9 mouse cellular contexts compared by ENCODE assay signal in the genomic region with DNA sequence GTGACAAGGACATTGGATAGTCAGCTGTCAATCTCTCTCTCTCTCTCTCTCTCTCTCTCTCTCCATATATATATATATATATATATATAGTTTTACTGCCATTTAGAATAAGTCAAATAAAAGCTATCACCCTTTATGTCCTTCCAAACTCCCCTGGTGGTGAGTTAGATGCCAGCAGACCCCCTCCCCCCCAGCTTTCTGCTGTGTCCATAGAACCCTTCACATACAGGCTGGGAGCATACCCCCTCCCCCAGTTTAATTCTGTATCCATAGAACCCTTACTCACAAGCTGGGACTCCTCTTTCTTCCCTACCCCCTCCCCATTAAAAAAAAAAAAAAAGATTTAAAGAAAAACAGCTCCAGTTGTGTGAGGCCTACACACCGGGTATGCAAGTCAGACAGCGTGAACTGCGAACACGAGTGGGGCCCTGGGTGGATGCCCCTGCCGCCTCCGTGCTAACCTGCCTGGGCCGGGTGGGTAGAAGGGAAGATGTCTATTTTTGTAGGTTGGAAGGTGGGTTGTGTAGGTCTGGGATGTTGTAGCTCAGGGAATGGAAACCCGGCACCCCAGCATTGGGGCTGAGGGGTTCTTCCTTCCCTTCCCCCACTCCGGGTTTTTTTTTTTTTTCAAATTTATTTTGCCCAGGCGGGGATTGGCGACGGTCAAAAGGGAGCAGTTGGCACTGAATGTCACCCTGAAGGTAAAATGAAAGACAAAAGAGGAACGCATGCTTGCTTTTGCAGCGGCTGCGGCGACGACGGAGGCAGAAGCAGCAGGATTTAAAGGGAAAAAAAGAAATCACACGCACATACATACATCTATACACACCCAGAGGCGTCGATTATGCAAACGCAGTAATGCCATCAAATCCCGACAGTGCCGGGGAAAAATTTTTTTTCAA. TPM values are rescaled to one million over a fixed set of nuclear protein-coding genes. Genes with fewer than 3 reads are reported as not detected.
A peak's percentile ranks its signal among the peaks of the same experiment; 100 is the strongest.
DNase-seq lines count a peak whose midpoint lies in the region; ATAC-seq and TF ChIP-seq lines count a peak whose summit lies in the region.
"Had no signal": no experiment of that assay in that cellular context is flagged by ENCODE, and none has a peak within 500 bp of the region (broad histone marks: within the 10 kb centered on the region; RNA-seq: fewer than 3 reads in every experiment).

No protein-coding gene starts in this region.

- no peaks in the 10 kb centered on the region for H3K9me3 ChIP-seq in kidney, postnatal 0 days (replicated peaks; ENCODE audit: low read length)
- H3K9me3 ChIP-seq in liver, embryonic 12.5 days (replicated peaks), result no peaks in the 10 kb centered on the region
- no peaks in the 10 kb centered on the region for H3K9me3 ChIP-seq in stomach, embryonic 16.5 days (replicated peaks; ENCODE audit: control insufficient read depth, low read length)

- peak; percentile 30; the same call in 1 of the 2 replicates for ATAC-seq in kidney, postnatal 0 days (replicated peaks; ENCODE audit: low FRiP score, low read depth)
- ATAC-seq in liver, embryonic 12.5 days, result no peak
- ATAC-seq in stomach, embryonic 16.5 days (ENCODE audit: insufficient read depth, low FRiP score), result no peak

- intact Hi-C loops in heart, postnatal 10 days (cut with DNase I), result no loop called here

- H3K27me3 ChIP-seq in kidney, postnatal 0 days (ENCODE audit: insufficient read depth, low read length), result no peaks in the 10 kb centered on the region
- H3K27me3 ChIP-seq in liver, embryonic 12.5 days (replicated peaks), result peaks cover 43% of the 10 kb centered on the region
- H3K27me3 ChIP-seq in stomach, embryonic 16.5 days (ENCODE audit: control insufficient read depth, insufficient read depth, low read length), result no peaks in the 10 kb centered on the region

- peaks cover 8% of the 10 kb centered on the region for H3K4me1 ChIP-seq in kidney, postnatal 0 days (replicated peaks; ENCODE audit: insufficient read depth, low read length)
- H3K4me1 ChIP-seq in liver, embryonic 12.5 days, result peaks cover 11% of the 10 kb centered on the region
- H3K4me1 ChIP-seq in stomach, embryonic 16.5 days (ENCODE audit: control insufficient read depth, insufficient read depth, low read length), result peaks cover 8% of the 10 kb centered on the region

- H3K9ac ChIP-seq in kidney, postnatal 0 days (ENCODE audit: low read depth, low read length), result peak overlapping the region; percentile 82; the same call in 1 of the 2 replicates
- H3K9ac ChIP-seq in liver, embryonic 12.5 days, result no peak overlapping the region
- peak overlapping the region; percentile 69 for H3K9ac ChIP-seq in stomach, embryonic 16.5 days (ENCODE audit: low read length)

- WGBS in kidney, postnatal 0 days, result 14% methylated on average over 24 of the region's 24 CpGs
- WGBS in liver, embryonic 12.5 days (ENCODE audit: insufficient replicate concordance), result 15% methylated on average over 24 of the region's 24 CpGs
- WGBS in stomach, embryonic 16.5 days, result 13% methylated on average over 24 of the region's 24 CpGs

- TF ChIP-seq CTCF in kidney, postnatal 0 days (IDR thresholded peaks at IDR 0.05; ENCODE audit: low read depth), result peak; percentile 6; the same call in 1 of the 2 replicates

- peak overlapping the region; percentile 97 for H3K4me2 ChIP-seq in kidney, postnatal 0 days (ENCODE audit: low read length)
- peak overlapping the region; percentile 59 for H3K4me2 ChIP-seq in liver, embryonic 12.5 days
- H3K4me2 ChIP-seq in stomach, embryonic 16.5 days (ENCODE audit: low read depth, low read length), result peak overlapping the region; percentile 73

- no peaks in the 10 kb centered on the region; the same call in 1 of the 2 replicates for H3K36me3 ChIP-seq in kidney, postnatal 0 days (ENCODE audit: insufficient read depth, low read length)
- no peaks in the 10 kb centered on the region for H3K36me3 ChIP-seq in liver, embryonic 12.5 days
- no peaks in the 10 kb centered on the region for H3K36me3 ChIP-seq in stomach, embryonic 16.5 days (ENCODE audit: control insufficient read depth, insufficient read depth, low read length)

- DNase-seq in kidney, postnatal 0 days (ENCODE audit: low spot score), result peak; percentile 17
- no peak for DNase-seq in kidney, postnatal 25 days
- DNase-seq in cerebellum, postnatal 36 days, result peak; percentile 30 to 46
- peak; percentile 26 to 45 for DNase-seq in heart, postnatal 10 days
- DNase-seq in embryo, embryonic 10.5 days (ENCODE audit: low spot score), result no peak
- DNase-seq in urinary bladder, postnatal 36 days (ENCODE audit: low spot score in 2 of 2), result no peak

- peak overlapping the region; percentile 60 for H3K4me3 ChIP-seq in kidney, postnatal 0 days (replicated peaks; ENCODE audit: low read depth, low read length)
- H3K4me3 ChIP-seq in liver, embryonic 12.5 days, result peak overlapping the region; percentile 50
- peak overlapping the region; percentile 48 for H3K4me3 ChIP-seq in stomach, embryonic 16.5 days (replicated peaks; ENCODE audit: low read length)

- no peak overlapping the region; the same call in 1 of the 2 replicates for H3K27ac ChIP-seq in kidney, postnatal 0 days
- H3K27ac ChIP-seq in liver, embryonic 12.5 days, result no peak overlapping the region
- no peak overlapping the region for H3K27ac ChIP-seq in stomach, embryonic 16.5 days (ENCODE audit: low read length)

RNA-seq across cellular contexts. Expression of gene Esrrg, which starts 42.4 kb away (rescaled TPM):
- 26.0 and 27.1 TPM in 2 replicates for polyA plus RNA-seq in kidney, postnatal 0 days (2015; fragmentation: Nextera tagmentation; extraction: Ambion mirVana)
- total RNA-seq in heart, postnatal 10 days (2021), result 10 to 100 TPM; 35.3 to 40.0 TPM
- polyA plus RNA-seq in liver, embryonic 12.5 days (2016; fragmentation: Nextera tagmentation; extraction: Ambion mirVana), result 0.07 and 0.25 TPM in 2 replicates
- 10.7 and 12.4 TPM in 2 replicates for polyA plus RNA-seq in stomach, embryonic 16.5 days (2015; fragmentation: Nextera tagmentation; extraction: Ambion mirVana)
- total RNA-seq: MEL had no signal

Comparison
In these comparisons a context has a peak if more than half of its experiments do, and no peak if none do; other contexts are left out.
1. DNase-seq: peak in kidney, postnatal 0 days (single experiment), cerebellum, postnatal 36 days (2 of 2) and heart, postnatal 10 days (2 of 2); none in kidney, postnatal 25 days (0 of 2), embryo, embryonic 10.5 days (single experiment) and urinary bladder, postnatal 36 days (0 of 2).
2. Peak in every context shown above with its lines, with median percentiles within 50 percentile points of each other: H3K4me2 ChIP-seq and H3K4me3 ChIP-seq.